Mouse (Mus musculus) liver, embryonic 11.5 days (tissue): ENCODE measurements around the gene Cfdp1. TPM values are rescaled to one million over a fixed set of nuclear protein-coding genes. Genes with fewer than 3 reads are reported as not detected.
A peak's percentile ranks its signal among the peaks of the same experiment; 100 is the strongest.

ENCODE experiments used
- ATAC-seq: fragments of 200-750 bp; cut with Nextera tagmentation; replicated peaks from 2 replicates; pipeline ENCODE4 v1.8.0; 2017; ENCODE audit warnings: moderate number of reproducible peaks, mild to moderate bottlenecking, moderate TSS enrichment, moderate library complexity; ENCODE audit not compliant: low FRiP score
- DNase-seq: peaks from one replicate; pipeline ENCODE4 v3.0.0-alpha.2; 2017; ENCODE audit warnings: low spot score
- H3K27ac ChIP-seq: fragments of 300-500 bp; sonication (generic); 2 replicates; pipeline ENCODE4 v1.5.1; 2014; ENCODE audit warnings: mild to moderate bottlenecking, low read depth, low read length, control low read depth
- H3K27me3 ChIP-seq: fragments of 300-500 bp; sonication (generic); replicated peaks from 2 replicates; pipeline ENCODE4 v1.6.1; 2014; ENCODE audit warnings: low read length, mixed read lengths; ENCODE audit not compliant: control insufficient read depth, insufficient read depth
- H3K36me3 ChIP-seq: fragments of 300-500 bp; sonication (generic); 2 replicates; pipeline ENCODE4 v1.6.1; 2014; ENCODE audit warnings: mild to moderate bottlenecking, low read length, moderate library complexity, mixed read lengths; ENCODE audit not compliant: control insufficient read depth, insufficient read depth
- H3K4me1 ChIP-seq: fragments of 300-500 bp; sonication (generic); replicated peaks from 2 replicates; pipeline ENCODE4 v1.6.1; 2014; ENCODE audit warnings: low read length, mixed read lengths; ENCODE audit not compliant: control insufficient read depth, insufficient read depth
- H3K4me2 ChIP-seq: fragments of 300-500 bp; sonication (generic); 2 replicates; pipeline ENCODE4 v1.6.1; 2014; ENCODE audit warnings: mild to moderate bottlenecking, control low read depth, moderate library complexity
- H3K4me3 ChIP-seq: fragments of 300-500 bp; sonication (generic); 2 replicates; pipeline ENCODE4 v1.5.1; 2014; ENCODE audit warnings: low read depth, low read length, control low read depth
- H3K9ac ChIP-seq: fragments of 300-500 bp; sonication (generic); 2 replicates; pipeline ENCODE4 v1.6.1; 2014; ENCODE audit warnings: low read depth, low read length, control low read depth
- H3K9me3 ChIP-seq: fragments of 300-500 bp; sonication (generic); 2 replicates; pipeline ENCODE4 v1.6.1; 2016; ENCODE audit warnings: low read length, inconsistent platforms, mixed read lengths; ENCODE audit not compliant: control insufficient read depth
- WGBS: fragments of 180-500 bp; shearing (Covaris S2); extraction: QIAGEN DNeasy Blood & Tissue Kit; methylation state at CpG from one replicate; pipeline ENCODE4 v1.1.7; 2014; 5-methylcytosine and 5-hydroxymethylcytosine counted together
- polyA plus RNA-seq: library from polyadenylated mRNA; unstranded; fragments of >200 nt; fragmentation: Nextera tagmentation; extraction: Ambion mirVana; gene quantifications from 2 replicates; pipeline ENCODE4 v1.2.1, GENCODE M21; 2014

Gene Cfdp1
- polyA plus RNA-seq = 218 and 234 TPM in 2 replicates

DNA sequence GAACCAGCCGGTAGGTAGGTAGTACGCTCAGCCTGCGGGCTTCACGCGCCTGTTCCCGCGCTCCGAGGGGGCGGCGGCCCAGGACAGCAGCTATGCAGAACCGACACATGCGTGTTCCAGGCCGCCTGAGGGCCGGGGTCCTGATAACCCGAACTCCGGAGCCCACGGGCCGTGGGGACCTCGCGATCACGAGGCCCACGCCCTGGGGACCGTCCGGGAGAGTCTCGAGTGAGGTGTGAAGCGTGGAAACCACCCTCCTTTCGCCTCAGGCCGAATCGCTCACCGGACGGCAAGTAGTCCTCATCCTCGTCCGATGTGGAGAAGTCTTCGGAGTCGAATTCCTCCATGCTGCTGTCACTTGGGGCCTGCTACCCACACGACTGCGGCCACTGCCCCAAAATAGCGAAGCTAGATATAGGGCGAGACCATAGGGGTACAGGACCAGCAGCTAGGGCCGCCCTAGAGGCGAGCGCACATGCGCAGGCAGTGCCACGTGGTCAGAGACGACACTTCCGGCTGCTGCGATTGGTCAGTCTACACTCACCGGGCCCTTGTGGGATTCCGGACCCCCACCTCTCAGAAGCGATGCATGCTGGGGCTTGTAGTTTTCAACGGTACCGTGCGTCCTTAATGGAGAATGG lies at the start of gene Cfdp1:
Gene Cfdp1 (minus strand): TSS at position 431 of the 641 bp plus-strand sequence.
- H3K27ac ChIP-seq = peak within 1 kb of the TSS; percentile 30; the same call in 1 of the 2 replicates
- peaks cover 16% of the 10 kb centered on the region for H3K4me1 ChIP-seq
- H3K36me3 ChIP-seq = no peaks in the 10 kb centered on the region; the same call in 1 of the 2 replicates
- peak within 1 kb of the TSS; percentile 96 for H3K4me2 ChIP-seq
- ATAC-seq (peak; percentile 100), DNase-seq (peak; percentile 91)
- no peaks in the 10 kb centered on the region for H3K9me3 ChIP-seq
- no peaks in the 10 kb centered on the region for H3K27me3 ChIP-seq
- under 1% methylated on average over 53 of the region's 53 CpGs for WGBS
- H3K4me3 ChIP-seq = peak within 1 kb of the TSS; percentile 84
- H3K9ac ChIP-seq = peak within 1 kb of the TSS; percentile 89

DNA sequence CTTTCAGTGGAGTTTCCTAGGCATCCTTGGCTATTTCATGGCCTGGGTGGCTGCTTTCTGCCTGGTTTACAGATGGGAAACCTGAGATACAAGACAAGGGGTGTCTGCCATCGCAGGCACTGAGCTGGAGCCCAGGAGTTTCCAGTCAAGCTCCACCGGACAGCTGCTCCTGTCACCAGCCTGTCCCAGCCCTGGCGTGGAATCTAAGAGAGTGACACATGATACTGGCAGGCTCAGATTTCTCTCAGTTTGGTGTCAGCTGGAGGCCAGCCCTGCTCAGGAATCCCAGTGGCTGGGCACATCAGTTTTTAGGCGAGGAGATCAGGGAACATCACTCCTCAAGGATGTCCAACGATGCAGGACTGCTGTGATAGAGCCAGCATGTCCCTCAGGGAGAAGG lies 48.0 kb upstream of the Cfdp1 start:
- Histone ChIP-seq H3K27ac (no peak overlapping the region), H3K9ac (no peak overlapping the region), H3K4me3 (no peak overlapping the region), H3K9me3 (no peaks in the 10 kb centered on the region), H3K4me1 (no peaks in the 10 kb centered on the region), H3K4me2 (no peak overlapping the region), H3K36me3 (no peaks in the 10 kb centered on the region), H3K27me3 (no peaks in the 10 kb centered on the region)
- 42% methylated on average over 5 of the region's 5 CpGs for WGBS
- ATAC-seq (no peak), DNase-seq (no peak)

DNA sequence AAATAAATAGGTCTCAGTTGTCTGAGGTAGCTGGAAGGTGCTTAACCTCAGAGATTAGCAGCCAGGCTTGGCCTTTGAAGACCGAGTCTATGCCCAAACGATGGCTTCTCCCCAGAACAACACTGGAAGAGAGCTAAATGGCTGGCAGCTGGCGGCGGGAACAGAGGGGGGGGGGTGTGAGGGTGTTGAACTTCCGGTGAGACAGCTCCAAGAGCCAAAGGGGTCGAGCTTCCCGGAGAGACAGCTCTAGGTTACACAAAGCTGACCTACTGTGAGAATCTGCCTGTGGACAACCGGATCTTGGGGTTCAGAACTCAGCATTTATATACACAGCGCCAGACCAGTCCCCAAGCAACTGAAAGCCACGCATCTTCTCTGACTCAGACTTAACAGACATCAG lies 44.5 kb upstream of the Cfdp1 start:
- no peaks in the 10 kb centered on the region; the same call in 1 of the 2 replicates for H3K9me3 ChIP-seq
- no peak for DNase-seq
- H3K36me3 ChIP-seq = no peaks in the 10 kb centered on the region
- H3K4me3 ChIP-seq = no peak overlapping the region
- H3K4me2 ChIP-seq = no peak overlapping the region
- no peaks in the 10 kb centered on the region; the same call in 1 of the 2 replicates for H3K27me3 ChIP-seq
- H3K9ac ChIP-seq = no peak overlapping the region
- ATAC-seq = peak; percentile 23; the same call in 1 of the 2 replicates
- H3K4me1 ChIP-seq = no peaks in the 10 kb centered on the region
- no peak overlapping the region for H3K27ac ChIP-seq
- 43% methylated on average over 10 of the region's 10 CpGs for WGBS

DNA sequence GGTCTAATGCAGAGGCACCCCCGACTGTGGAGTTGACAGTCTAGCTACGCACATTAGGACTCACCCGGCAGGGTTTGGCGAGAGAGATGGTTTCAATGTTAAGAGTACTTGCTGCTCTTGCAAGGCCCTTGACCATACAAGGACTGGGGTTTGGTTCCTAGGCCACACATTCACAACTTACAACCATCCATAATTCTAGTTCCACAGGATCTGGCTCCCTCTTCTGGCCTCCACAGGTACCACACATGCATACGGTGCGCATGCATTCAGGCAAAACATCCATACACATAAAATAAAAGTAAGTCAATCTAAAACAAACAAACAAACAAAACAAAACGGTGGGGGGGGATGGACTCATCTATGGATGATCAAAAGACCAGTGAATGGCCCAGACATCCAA lies 40.9 kb upstream of the Cfdp1 start:
- Histone ChIP-seq H3K9me3 (no peaks in the 10 kb centered on the region; the same call in 1 of the 2 replicates), H3K4me3 (no peak overlapping the region), H3K27ac (no peak overlapping the region), H3K27me3 (peaks cover 21% of the 10 kb centered on the region), H3K4me2 (no peak overlapping the region), H3K9ac (no peak overlapping the region), H3K36me3 (no peaks in the 10 kb centered on the region), H3K4me1 (no peaks in the 10 kb centered on the region)
- no peak for DNase-seq
- ATAC-seq = no peak
- 86% methylated on average over 7 of the region's 7 CpGs for WGBS

DNA sequence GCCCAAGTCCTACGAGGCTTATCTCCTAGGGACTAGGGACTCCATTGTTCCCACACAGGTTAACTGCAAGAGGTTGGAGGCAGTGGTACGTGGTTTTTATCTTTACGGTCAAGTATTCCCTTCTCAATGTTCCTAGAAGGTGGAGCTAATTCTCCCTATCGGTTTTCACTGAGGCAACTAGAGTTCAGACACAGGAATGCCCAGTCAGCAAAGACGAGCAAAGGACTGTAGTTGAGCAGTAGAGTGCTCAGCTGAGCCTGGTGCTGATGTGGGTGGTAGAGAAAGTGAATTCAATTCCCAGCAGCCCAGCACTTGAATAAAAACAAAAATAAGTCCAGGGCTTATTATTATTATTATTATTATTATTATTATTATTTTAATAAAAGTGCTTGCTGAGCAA lies 38.5 kb upstream of the Cfdp1 start:
- Histone ChIP-seq H3K9me3 (no peaks in the 10 kb centered on the region; the same call in 1 of the 2 replicates), H3K4me1 (no peaks in the 10 kb centered on the region), H3K4me3 (no peak overlapping the region), H3K9ac (no peak overlapping the region), H3K27ac (no peak overlapping the region), H3K4me2 (no peak overlapping the region), H3K27me3 (peaks cover 38% of the 10 kb centered on the region), H3K36me3 (no peaks in the 10 kb centered on the region)
- ATAC-seq (no peak), DNase-seq (no peak)
- WGBS = 39% methylated on average over 5 of the region's 5 CpGs

DNA sequence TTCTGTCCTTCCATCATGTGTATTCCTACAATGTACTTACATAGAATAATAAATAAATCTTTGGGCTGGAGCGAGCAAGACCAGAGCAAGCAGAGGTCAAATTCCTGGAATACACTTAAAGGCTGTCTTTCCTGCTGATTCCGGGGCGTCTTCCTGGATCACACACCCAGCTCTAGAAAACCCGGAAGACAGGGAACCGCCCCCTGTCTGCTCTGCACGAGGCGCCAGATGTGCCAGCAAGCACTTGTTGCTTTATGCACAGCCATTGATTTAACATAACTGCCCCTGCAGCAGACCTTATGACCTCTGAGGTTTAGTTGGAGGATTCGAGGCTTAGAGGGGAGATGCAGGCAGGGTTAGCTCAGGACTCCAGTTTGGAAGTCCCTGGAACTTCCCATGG lies 37.9 kb upstream of the Cfdp1 start:
- no peak for DNase-seq
- no peaks in the 10 kb centered on the region for H3K36me3 ChIP-seq
- H3K4me3 ChIP-seq = no peak overlapping the region
- no peak overlapping the region for H3K9ac ChIP-seq
- no peaks in the 10 kb centered on the region; the same call in 1 of the 2 replicates for H3K9me3 ChIP-seq
- no peak overlapping the region for H3K27ac ChIP-seq
- H3K4me1 ChIP-seq = no peaks in the 10 kb centered on the region
- no peak overlapping the region for H3K4me2 ChIP-seq
- 19% methylated on average over 8 of the region's 8 CpGs for WGBS
- ATAC-seq = no peak
- H3K27me3 ChIP-seq = peaks cover 38% of the 10 kb centered on the region

DNA sequence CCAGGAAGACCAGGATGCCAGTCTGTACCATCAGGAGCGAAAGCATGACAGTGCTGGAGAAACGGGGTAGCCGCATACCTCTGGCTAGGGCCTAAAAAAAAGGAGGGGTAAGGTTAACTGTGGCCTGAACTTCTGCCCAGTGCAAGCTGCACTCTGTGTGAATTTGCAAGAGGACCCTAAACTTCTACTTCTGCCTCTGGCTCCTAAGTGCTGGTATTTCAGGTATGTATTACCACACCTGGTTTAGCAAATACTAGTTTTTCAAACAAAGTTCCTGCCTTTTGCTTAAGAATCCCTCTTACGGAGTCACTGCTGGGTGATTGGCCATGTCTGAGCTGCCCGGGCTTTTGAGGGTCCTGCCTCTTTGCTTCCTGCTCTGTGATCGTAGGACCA lies 36.8 kb upstream of the Cfdp1 start:
- peaks cover 38% of the 10 kb centered on the region for H3K27me3 ChIP-seq
- DNase-seq (no peak), ATAC-seq (no peak)
- H3K9ac ChIP-seq = no peak overlapping the region
- H3K4me1 ChIP-seq = no peaks in the 10 kb centered on the region
- H3K36me3 ChIP-seq = no peaks in the 10 kb centered on the region
- 57% methylated on average over 6 of the region's 6 CpGs for WGBS
- H3K9me3 ChIP-seq = no peaks in the 10 kb centered on the region; the same call in 1 of the 2 replicates
- no peak overlapping the region for H3K27ac ChIP-seq
- H3K4me3 ChIP-seq = no peak overlapping the region
- no peak overlapping the region for H3K4me2 ChIP-seq

DNA sequence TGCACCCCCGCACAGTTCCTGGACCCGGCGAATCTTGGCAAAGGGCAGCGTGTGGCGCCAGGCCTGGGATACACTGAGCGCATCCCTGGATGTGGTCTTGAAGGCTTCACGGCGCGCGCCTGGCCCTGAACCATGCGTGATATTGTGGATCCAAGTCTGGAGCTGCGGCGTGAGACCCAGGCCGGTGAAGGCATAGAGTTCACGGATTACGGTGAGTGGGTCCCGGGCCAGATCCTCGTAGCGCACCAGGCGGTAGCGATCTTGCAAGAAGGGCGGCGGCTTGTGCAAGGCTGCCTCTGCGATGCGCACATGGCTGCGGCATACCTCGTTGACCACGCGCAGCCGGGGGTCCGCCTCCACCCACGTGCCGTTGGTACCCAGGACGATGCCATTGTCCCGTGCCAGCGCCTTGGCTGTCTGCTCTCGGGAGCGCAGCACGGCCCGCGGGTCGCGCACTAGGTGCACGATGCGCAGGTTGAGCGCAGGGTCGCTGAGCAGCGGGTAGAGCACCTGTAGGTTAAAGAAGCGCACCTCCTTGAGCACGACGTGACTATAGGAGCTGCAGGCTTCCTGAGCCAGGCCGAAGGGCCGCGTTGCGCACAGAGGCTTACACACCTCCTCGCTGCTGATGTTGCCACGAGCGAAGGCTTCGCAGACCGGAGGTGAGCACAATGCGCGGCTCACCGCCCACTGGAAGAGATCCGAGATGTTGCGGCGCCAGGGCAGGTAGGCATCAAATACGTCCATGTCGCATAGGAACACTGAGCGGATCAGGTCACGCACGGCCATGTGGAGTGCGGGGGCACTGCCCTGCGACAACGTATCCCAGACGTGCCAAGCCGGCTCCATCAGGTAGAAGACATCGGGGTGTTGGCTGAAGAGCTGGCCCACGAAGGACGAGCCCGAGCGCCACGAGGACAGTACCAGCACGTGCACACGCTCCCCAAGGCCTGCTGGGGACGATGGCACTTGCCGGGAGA lies 36.1 kb upstream of the Cfdp1 start:
- Histone ChIP-seq H3K4me2 (peak overlapping the region; percentile 41), H3K9me3 (no peaks in the 10 kb centered on the region; the same call in 1 of the 2 replicates), H3K27me3 (peaks cover 38% of the 10 kb centered on the region), H3K27ac (no peak overlapping the region), H3K36me3 (no peaks in the 10 kb centered on the region), H3K4me1 (no peaks in the 10 kb centered on the region), H3K4me3 (peak overlapping the region; percentile 10; the same call in 1 of the 2 replicates), H3K9ac (no peak overlapping the region)
- DNase-seq (no peak), ATAC-seq (no peak)
- 13% methylated on average over 86 of the region's 86 CpGs for WGBS
